24 mouse cellular contexts compared by ENCODE assay signal in genomic region chr19:60813133-60813532, GRCm38 (mm10).
"Had no signal": no experiment of that assay in that cellular context is flagged by ENCODE, and none has a peak within 500 bp of the region (broad histone marks: within the 10 kb centered on the region; RNA-seq: fewer than 3 reads in every experiment).

No protein-coding gene starts in this region.

- H3K27ac ChIP-seq: gastrocnemius, adult 2 months; heart, embryonic 10.5 days; hindbrain, embryonic 10.5 days; hindbrain, embryonic 12.5 days; hindbrain, embryonic 14.5 days; intestine, embryonic 15.5 days; layer of hippocampus, adult 2 months; left cerebral cortex, adult 2 months; limb, embryonic 10.5 days; limb, embryonic 12.5 days had no signal

- H3K4me3 ChIP-seq: heart, embryonic 10.5 days; heart, embryonic 12.5 days; hindbrain, embryonic 10.5 days; hindbrain, embryonic 12.5 days; intestine, embryonic 15.5 days; layer of hippocampus, adult 2 months; left cerebral cortex, adult 2 months; limb, embryonic 10.5 days; limb, embryonic 12.5 days had no signal

- H3K27me3 ChIP-seq: heart, embryonic 12.5 days; hindbrain, embryonic 12.5 days; intestine, embryonic 15.5 days; limb, embryonic 12.5 days had no signal

- H3K9ac ChIP-seq: heart, embryonic 12.5 days; hindbrain, embryonic 12.5 days; hindbrain, embryonic 14.5 days; intestine, embryonic 15.5 days; limb, embryonic 12.5 days had no signal

- H3K9me3 ChIP-seq: heart, embryonic 10.5 days; heart, embryonic 12.5 days; hindbrain, embryonic 10.5 days; hindbrain, embryonic 12.5 days; intestine, embryonic 15.5 days; limb, embryonic 10.5 days; limb, embryonic 12.5 days had no signal

- H3K4me2 ChIP-seq: hindbrain, embryonic 12.5 days; limb, embryonic 12.5 days had no signal

- DNase-seq: gastrocnemius, adult 2 months; gastrocnemius, postnatal 10 days; gastrocnemius, postnatal 25 days; heart, adult 18-20 months; heart, postnatal 10 days; heart, postnatal 4 days; kidney, adult 18-20 months; kidney, adult 8-10 months; kidney, postnatal 10 days; kidney, postnatal 25 days; kidney, postnatal 4 days had no signal

- H3K36me3 ChIP-seq: intestine, embryonic 15.5 days had no signal

- ATAC-seq: hindbrain, embryonic 16.5 days; inflammation-experienced regulatory T-cells, adult 6 months; intestine, embryonic 15.5 days; intestine, postnatal 0 days had no signal
